Mouse (Mus musculus) CH12.LX (cell line): ENCODE results near the gene Ppm1l.

ENCODE experiments used
- EP300 ChIP-seq: IDR thresholded peaks from 2 replicates; pipeline ENCODE4 v1.6.1; 2011; ENCODE audit warnings: low read length, improper control_type of control experiment
- NRF1 ChIP-seq: IDR thresholded peaks from 2 replicates; pipeline ENCODE4 v1.6.1; 2014; ENCODE audit warnings: low read depth, mild to moderate bottlenecking, inconsistent platforms, low read length, improper control_type of control experiment, moderate library complexity
- POLR2A ChIP-seq: IDR thresholded peaks from 2 replicates; pipeline ENCODE4 v1.6.1; 2011; ENCODE audit warnings: low read depth, mild to moderate bottlenecking, improper control_type of control experiment, low read length
- TCF12 ChIP-seq: IDR thresholded peaks from 2 replicates; pipeline ENCODE4 v1.6.1; 2014; ENCODE audit warnings: low read depth, mild to moderate bottlenecking, inconsistent platforms, low read length, improper control_type of control experiment

GRCm38 (mm10) chr3:69535486-69535885 lies 218.8 kb downstream of the Ppm1l start:
- TF ChIP-seq NRF1 (no peak), TCF12 (no peak), EP300 (no peak), POLR2A (no peak)
